Mouse (Mus musculus) testis, adult 2 months (tissue): ENCODE measurements around the gene Agfg2.

ENCODE experiments used
- CTCF ChIP-seq: fragments of 200-500 bp; IDR thresholded peaks from 2 replicates; pipeline ENCODE4 v1.5.1; 2012; ENCODE audit warnings: low read depth, mild to moderate bottlenecking, inconsistent platforms, low read length, moderate library complexity; ENCODE audit not compliant: control insufficient read depth, insufficient read depth, insufficient replicate concordance
- POLR2A ChIP-seq: fragments of 200-500 bp; IDR thresholded peaks from 2 replicates; pipeline ENCODE4 v1.6.1; 2012; ENCODE audit warnings: low read depth, mild to moderate bottlenecking, inconsistent platforms, low read length, moderate library complexity; ENCODE audit not compliant: control insufficient read depth

- TF ChIP-seq CTCF (no peak), POLR2A (no peak)
These were observed 12.9 kb downstream of the Agfg2 start for GRCm38 (mm10) chr5:137671443-137672240.
